Mouse (Mus musculus): ENCODE data around the gene Sfxn5.

DNA sequence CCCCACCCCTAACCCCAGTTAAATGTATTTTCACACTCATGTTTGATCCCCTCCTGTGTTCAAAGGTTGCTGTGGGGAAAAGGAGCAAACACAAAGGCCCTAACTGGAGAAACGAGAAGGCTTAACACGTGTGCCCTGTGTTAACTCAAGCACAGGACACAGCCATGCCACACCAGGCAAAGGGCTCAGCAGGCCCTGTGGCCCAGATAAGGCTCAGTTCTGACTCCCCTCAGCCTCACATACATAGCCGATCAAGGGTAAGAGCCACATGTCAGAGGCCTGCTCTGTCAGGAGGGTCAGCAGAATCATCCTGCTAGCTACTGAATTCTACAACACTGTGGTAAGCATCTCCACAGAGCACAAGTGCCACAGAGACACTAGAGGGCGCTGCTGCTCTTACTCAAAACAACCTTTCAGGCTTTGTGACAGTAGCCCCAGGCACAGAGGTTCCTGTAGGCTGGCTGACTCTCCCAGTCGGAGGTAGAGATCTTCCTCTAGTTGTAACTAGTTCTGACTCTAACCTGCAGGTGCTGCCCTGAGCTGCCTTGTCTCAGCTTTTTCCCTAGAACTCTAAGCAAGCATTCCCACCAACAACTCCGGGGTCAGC lies 12.9 kb upstream of the Sfxn5 start:
- TF ChIP-seq CTCF (IDR thresholded peaks at IDR 0.05; ENCODE audit: borderline replicate concordance, extremely low read depth, insufficient read depth, insufficient read length) (peak; percentile 84), POLR2A (IDR thresholded peaks at IDR 0.05; ENCODE audit: borderline replicate concordance, extremely low read depth, insufficient read depth, insufficient read length, poor library complexity, severe bottlenecking) (no peak)
